Mouse (Mus musculus) hindbrain, postnatal 0 days (tissue): ENCODE results near the gene Ttc7. TPM values are rescaled to one million over a fixed set of nuclear protein-coding genes. Genes with fewer than 3 reads are reported as not detected.

Experiments used
- ATAC-seq: fragments of 200-750 bp; cut with Nextera tagmentation; 2 replicates; pipeline ENCODE4 v1.8.0; 2017; ENCODE audit warnings: mild to moderate bottlenecking, moderate TSS enrichment, moderate library complexity
- DNase-seq: peaks from one replicate; pipeline ENCODE4 v3.0.0-alpha.2; 2015; ENCODE audit warnings: low spot score
- H3K27ac ChIP-seq: fragments of 300-500 bp; sonication (generic); 2 replicates; pipeline ENCODE4 v1.5.1; 2014; ENCODE audit warnings: mild to moderate bottlenecking
- H3K27me3 ChIP-seq: fragments of 300-500 bp; sonication (generic); 2 replicates; pipeline ENCODE4 v1.6.1; 2014; ENCODE audit warnings: low read length, mixed read lengths; ENCODE audit not compliant: insufficient read depth
- H3K36me3 ChIP-seq: fragments of 300-500 bp; sonication (generic); 2 replicates; pipeline ENCODE4 v1.6.1; 2014; ENCODE audit warnings: low read length, mixed read lengths; ENCODE audit not compliant: insufficient read depth
- H3K4me1 ChIP-seq: fragments of 300-500 bp; sonication (generic); 2 replicates; pipeline ENCODE4 v1.6.1; 2014; ENCODE audit warnings: antibody characterized with exemption, low read length, mixed read lengths; ENCODE audit not compliant: insufficient read depth
- H3K4me2 ChIP-seq: fragments of 300-500 bp; sonication (generic); 2 replicates; pipeline ENCODE4 v1.6.1; 2014; ENCODE audit warnings: low read depth, mild to moderate bottlenecking, low read length, moderate library complexity, mixed read lengths
- H3K4me3 ChIP-seq: fragments of 300-500 bp; sonication (generic); 2 replicates; pipeline ENCODE4 v1.5.1; 2014; ENCODE audit warnings: low read length
- H3K9ac ChIP-seq: fragments of 300-500 bp; sonication (generic); replicated peaks from 2 replicates; pipeline ENCODE4 v1.6.1; 2014; ENCODE audit warnings: mild to moderate bottlenecking, low read length, moderate library complexity, mixed read lengths
- H3K9me3 ChIP-seq: fragments of 300-500 bp; sonication (generic); 2 replicates; pipeline ENCODE4 v1.6.1; 2016; ENCODE audit warnings: low read length, mixed read lengths
- CTCF ChIP-seq: IDR thresholded peaks from 2 replicates; pipeline ENCODE4 v1.5.1; 2016; ENCODE audit warnings: antibody characterized with exemption, control low read depth, low read depth
- WGBS: fragments of 180-500 bp; shearing (Covaris S2); extraction: QIAGEN DNeasy Blood & Tissue Kit; methylation state at CpG from one replicate; pipeline ENCODE4 v1.1.7; 2014; 5-methylcytosine and 5-hydroxymethylcytosine counted together
- polyA plus RNA-seq: library from polyadenylated mRNA; unstranded; fragments of >200 nt; fragmentation: Nextera tagmentation; extraction: Ambion mirVana; gene quantifications from 2 replicates; pipeline ENCODE4 v1.2.1, GENCODE M21; 2015
- total RNA-seq: library from RNA; depleted of rRNA; stranded (reverse); fragments of >200 nt; gene quantifications from 2 replicates; pipeline ENCODE4 v1.2.3, GENCODE M21; 2014; rRNA removed

Gene Ttc7
- total RNA-seq (9.9 and 10.9 TPM in 2 replicates), polyA plus RNA-seq (9.0 and 13.3 TPM in 2 replicates)

DNA sequence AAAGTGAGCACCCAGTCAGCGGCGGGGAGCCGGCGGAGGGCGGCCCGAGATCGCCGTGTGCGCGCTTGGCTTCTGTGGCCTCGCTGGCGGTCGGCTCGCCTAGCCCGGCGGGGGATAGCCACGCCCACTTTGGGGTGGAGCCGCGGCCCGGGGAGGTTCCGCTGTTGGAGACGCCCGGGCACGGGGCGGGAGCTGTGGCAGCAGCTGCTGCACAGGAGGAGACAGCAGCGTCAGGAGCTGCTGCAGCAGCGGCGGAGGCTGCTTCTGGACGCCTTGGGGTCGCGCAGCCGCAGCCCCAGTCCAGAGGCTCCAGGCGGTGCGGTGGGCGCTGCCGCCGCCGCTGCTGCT is at the start of gene Ttc7:
Ttc7 (plus strand) TSS at position 181 of the 348 bp plus-strand sequence.
- 0% methylated on average over 34 of the region's 38 CpGs for WGBS
- DNase-seq, result peak; percentile 94
- Histone ChIP-seq H3K4me1 (0 out of 2 replicates have a peak, but pooled peaks cover 10% of the 10 kb centered on the region), H3K9me3 (no peaks in the 10 kb centered on the region), H3K9ac (peak within 1 kb of the TSS; percentile 71), H3K36me3 (no peaks in the 10 kb centered on the region), H3K4me3 (peak within 1 kb of the TSS; percentile 73), H3K27ac (peak within 1 kb of the TSS; percentile 72), H3K4me2 (peak within 1 kb of the TSS; percentile 98), H3K27me3 (peaks cover 7% of the 10 kb centered on the region)
- TF ChIP-seq CTCF, result no peak
- ATAC-seq, result peak; percentile 92

DNA sequence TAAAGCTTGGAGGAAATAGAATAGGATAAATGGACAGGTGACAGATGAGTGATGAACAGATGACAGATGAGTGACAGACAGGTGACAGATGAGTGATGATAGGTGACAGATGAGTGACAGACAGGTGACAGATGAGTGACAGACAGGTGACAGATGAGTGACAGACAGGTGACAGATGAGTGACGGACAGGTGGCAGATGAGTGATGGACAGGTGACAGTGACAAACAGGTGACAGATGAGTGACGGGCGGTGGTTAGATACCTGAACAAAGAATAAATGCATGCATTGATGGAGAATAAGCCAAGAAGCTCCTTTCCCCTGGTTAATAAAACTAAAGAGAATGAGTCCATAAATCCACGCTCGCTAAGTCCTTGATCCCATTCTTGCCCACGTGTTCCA is 47.7 kb upstream of the Ttc7 start:
- DNase-seq (no peak), ATAC-seq (no peak)
- no peak overlapping the region for H3K9ac ChIP-seq
- H3K36me3 ChIP-seq, result no peaks in the 10 kb centered on the region
- H3K4me1 ChIP-seq, result peaks cover 5% of the 10 kb centered on the region; the same call in 1 of the 2 replicates
- H3K9me3 ChIP-seq, result no peaks in the 10 kb centered on the region
- no peak overlapping the region for H3K4me2 ChIP-seq
- no peaks in the 10 kb centered on the region for H3K27me3 ChIP-seq
- TF ChIP-seq CTCF, result no peak
- 89% methylated on average over 6 of the region's 6 CpGs for WGBS
- H3K4me3 ChIP-seq, result no peak overlapping the region
- H3K27ac ChIP-seq, result no peak overlapping the region

DNA sequence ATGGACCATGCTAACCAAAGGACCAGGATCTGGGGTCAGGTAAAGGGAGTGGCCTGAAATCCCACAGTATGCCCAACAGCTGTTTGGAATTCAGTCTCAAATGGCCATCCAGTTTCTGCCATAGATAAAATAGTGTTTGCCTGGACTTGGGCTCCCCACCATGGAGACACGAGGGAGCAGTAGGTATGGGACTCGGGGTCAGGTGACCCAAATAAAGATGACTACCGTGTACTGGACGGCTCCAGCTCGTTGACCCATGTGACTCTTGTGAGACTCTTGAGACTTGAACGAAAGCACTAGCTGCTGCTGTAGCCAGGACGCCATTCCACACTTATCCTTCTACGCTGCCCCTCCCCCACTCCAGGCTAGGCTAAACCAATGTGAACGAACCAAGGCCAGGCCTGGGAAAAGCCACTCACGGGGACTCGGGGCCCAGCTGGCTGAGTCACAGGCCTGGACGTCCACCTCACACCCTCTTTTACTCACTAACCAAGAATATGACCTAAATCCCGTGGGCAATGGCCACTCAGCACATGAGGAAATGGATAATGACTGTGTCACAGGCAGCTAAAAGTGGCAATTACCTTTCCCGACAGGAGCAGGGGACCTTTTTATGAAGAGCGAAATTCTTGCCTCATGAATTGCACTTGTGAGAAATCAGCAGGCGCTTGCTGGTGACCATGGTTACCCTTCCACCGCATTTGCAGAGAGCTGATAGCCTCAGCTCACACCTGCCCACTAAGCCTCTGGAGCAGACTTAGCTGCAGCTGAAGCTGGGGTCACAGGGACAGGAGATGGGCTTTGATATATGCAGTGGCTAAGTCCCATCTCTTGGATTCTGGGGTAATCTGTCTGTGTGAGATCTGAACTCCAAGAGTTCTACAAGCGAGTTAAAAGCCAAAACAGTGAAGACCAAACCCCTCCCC is 45.7 kb upstream of the Ttc7 start:
- H3K27me3 ChIP-seq, result no peaks in the 10 kb centered on the region
- H3K4me2 ChIP-seq, result no peak overlapping the region
- peak; percentile 55 for DNase-seq
- no peaks in the 10 kb centered on the region for H3K36me3 ChIP-seq
- H3K9me3 ChIP-seq, result no peaks in the 10 kb centered on the region
- 53% methylated on average over 18 of the region's 18 CpGs for WGBS
- peak; percentile 68 for ATAC-seq
- no peak overlapping the region for H3K9ac ChIP-seq
- no peak for TF ChIP-seq CTCF
- H3K27ac ChIP-seq, result no peak overlapping the region
- H3K4me3 ChIP-seq, result no peak overlapping the region
- peaks cover 5% of the 10 kb centered on the region; the same call in 1 of the 2 replicates for H3K4me1 ChIP-seq

GRCm38 (mm10) chr17:87237826-87238225 is 44.9 kb upstream of the Ttc7 start:
- Histone ChIP-seq H3K9ac (no peak overlapping the region), H3K4me3 (no peak overlapping the region), H3K4me1 (peaks cover 5% of the 10 kb centered on the region; the same call in 1 of the 2 replicates), H3K9me3 (no peaks in the 10 kb centered on the region), H3K27me3 (no peaks in the 10 kb centered on the region), H3K36me3 (no peaks in the 10 kb centered on the region), H3K27ac (no peak overlapping the region), H3K4me2 (no peak overlapping the region)
- ATAC-seq (no peak), DNase-seq (no peak)
- TF ChIP-seq CTCF, result no peak
- WGBS, result 88% methylated on average over 11 of the region's 11 CpGs

- H3K9ac ChIP-seq, result no peak overlapping the region
- no peak for TF ChIP-seq CTCF
- ATAC-seq (no peak), DNase-seq (no peak)
- H3K27ac ChIP-seq, result no peak overlapping the region
- H3K4me2 ChIP-seq, result no peak overlapping the region
- H3K4me3 ChIP-seq, result no peak overlapping the region
- no peaks in the 10 kb centered on the region for H3K4me1 ChIP-seq
- H3K27me3 ChIP-seq, result no peaks in the 10 kb centered on the region
- no peaks in the 10 kb centered on the region for H3K9me3 ChIP-seq
- H3K36me3 ChIP-seq, result no peaks in the 10 kb centered on the region
- 69% methylated on average over 9 of the region's 9 CpGs for WGBS
Measured at GRCm38 (mm10) chr17:87246103-87246502, 36.6 kb upstream of the Ttc7 start.

GRCm38 (mm10) chr17:87254384-87254783 is 28.3 kb upstream of the Ttc7 start:
- DNase-seq (no peak), ATAC-seq (no peak)
- Histone ChIP-seq H3K36me3 (peaks cover 36% of the 10 kb centered on the region), H3K9ac (no peak overlapping the region), H3K27ac (no peak overlapping the region), H3K4me1 (no peaks in the 10 kb centered on the region), H3K4me3 (no peak overlapping the region), H3K27me3 (no peaks in the 10 kb centered on the region), H3K4me2 (no peak overlapping the region), H3K9me3 (no peaks in the 10 kb centered on the region)
- 63% methylated on average over 8 of the region's 8 CpGs for WGBS
- TF ChIP-seq CTCF, result no peak

DNA sequence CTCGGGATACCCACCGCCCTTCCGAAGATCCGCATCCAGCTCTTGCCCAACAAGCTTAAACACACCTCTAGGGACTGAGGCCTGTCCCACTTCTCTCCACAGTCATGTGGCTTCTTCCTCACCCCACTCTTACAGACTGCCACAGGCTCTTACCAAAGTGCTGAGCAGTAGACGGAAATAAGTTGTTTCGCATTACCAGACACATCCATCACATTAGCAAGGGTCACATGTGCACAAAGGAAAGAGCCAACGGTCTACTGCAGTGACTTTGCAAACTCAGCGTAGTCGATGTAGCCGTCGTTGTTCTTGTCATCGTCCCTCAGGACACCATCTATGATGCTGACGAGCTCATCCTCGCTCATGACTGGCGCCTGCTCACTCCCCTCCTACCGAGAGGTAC is 27.0 kb upstream of the Ttc7 start:
- H3K9me3 ChIP-seq, result no peaks in the 10 kb centered on the region
- H3K27me3 ChIP-seq, result no peaks in the 10 kb centered on the region
- H3K4me1 ChIP-seq, result no peaks in the 10 kb centered on the region
- 70% methylated on average over 16 of the region's 16 CpGs for whole genome bisulfite sequencing
- no peak overlapping the region for H3K9ac ChIP-seq
- no peak for DNase-seq
- no peak overlapping the region for H3K4me2 ChIP-seq
- no peak overlapping the region for H3K27ac ChIP-seq
- no peak for TF ChIP-seq CTCF
- ATAC-seq, result no peak
- H3K36me3 ChIP-seq, result peaks cover 36% of the 10 kb centered on the region
- H3K4me3 ChIP-seq, result no peak overlapping the region
